Mouse (Mus musculus) cortical plate, adult 2 months (tissue): ENCODE data around the gene Atp5g1.

ENCODE experiments used
- CTCF ChIP-seq: fragments of 200-500 bp; IDR thresholded peaks from 2 replicates; pipeline ENCODE4 v1.5.1; 2011; ENCODE audit warnings: mild to moderate bottlenecking, control low read depth, low read length; ENCODE audit not compliant: insufficient read depth; ENCODE audit errors: extremely low read depth
- POLR2A ChIP-seq: fragments of 200-500 bp; IDR thresholded peaks from 2 replicates; pipeline ENCODE4 v1.6.1; 2011; ENCODE audit warnings: mild to moderate bottlenecking, low read length, control low read depth; ENCODE audit not compliant: insufficient read depth; ENCODE audit errors: extremely low read depth

- no peak for TF ChIP-seq POLR2A
- no peak for TF ChIP-seq CTCF
These were observed 43.8 kb downstream of the Atp5g1 start for GRCm38 (mm10) chr11:96031701-96032100.
